Mouse (Mus musculus) kidney, adult 8-10 months (tissue): ENCODE results near the gene Cyp2j7.
"Not testable (repeated sequence)": the region's sequence is repeated elsewhere in the genome, so short reads cannot be mapped to it uniquely, and the experiment has no call there.

ENCODE experiments used
- DNase-seq, 2 experiments: peaks; one replicate each; pipeline ENCODE4 v3.0.0; 2022

The Cyp2j7 gene

GRCm38 (mm10) chr4:96236559-96236958, at the start of gene Cyp2j7:
Gene Cyp2j7 (minus strand): TSS chr4:96236659.
- no peak for DNase-seq

DNA sequence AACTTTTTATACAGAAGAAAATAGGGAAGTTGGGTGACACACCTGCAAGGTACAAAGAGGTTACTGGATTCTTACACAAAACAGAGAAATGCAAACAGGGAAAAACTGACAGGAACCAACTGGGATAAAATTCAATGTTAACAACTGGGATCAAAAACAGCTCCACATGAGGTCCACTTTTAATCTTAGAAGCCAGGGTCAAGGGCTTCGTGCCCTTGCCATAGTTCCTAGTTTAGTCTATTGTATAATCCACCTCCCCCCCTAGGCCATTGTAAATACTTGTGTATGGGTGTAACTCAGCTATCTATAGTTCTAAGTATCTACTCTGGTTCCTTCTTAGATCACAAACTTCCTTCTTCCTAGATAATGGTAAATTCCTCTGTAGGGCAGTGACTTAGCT, 40.4 kb upstream of the Cyp2j7 start:
- not testable (repeated sequence) for DNase-seq

DNA sequence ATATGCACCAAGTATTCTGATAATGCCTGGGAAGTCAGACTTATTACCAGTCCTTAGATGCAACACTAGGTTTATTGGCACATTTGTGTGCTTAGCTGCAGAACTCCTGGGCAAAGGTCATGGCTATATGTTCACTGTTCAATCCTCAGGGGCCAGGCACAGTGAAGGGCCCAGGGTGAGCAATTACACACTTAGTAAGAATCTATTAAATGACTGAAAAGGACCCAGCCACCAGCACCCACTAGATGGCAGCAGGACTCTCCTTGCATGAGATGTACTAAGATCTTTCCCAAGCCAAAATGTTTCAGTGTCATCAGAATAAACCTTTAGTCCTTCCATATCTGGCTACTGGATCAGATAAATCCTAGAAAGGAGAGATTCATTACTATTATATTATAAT, 37.4 kb upstream of the Cyp2j7 start:
- peak; percentile 54 to 78 for DNase-seq

GRCm38 (mm10) chr4:96196701-96197100, 39.8 kb downstream of the Cyp2j7 start:
- no peak for DNase-seq

- not testable (repeated sequence) for DNase-seq
These were observed 47.1 kb downstream of the Cyp2j7 start for GRCm38 (mm10) chr4:96189321-96189720.

DNA sequence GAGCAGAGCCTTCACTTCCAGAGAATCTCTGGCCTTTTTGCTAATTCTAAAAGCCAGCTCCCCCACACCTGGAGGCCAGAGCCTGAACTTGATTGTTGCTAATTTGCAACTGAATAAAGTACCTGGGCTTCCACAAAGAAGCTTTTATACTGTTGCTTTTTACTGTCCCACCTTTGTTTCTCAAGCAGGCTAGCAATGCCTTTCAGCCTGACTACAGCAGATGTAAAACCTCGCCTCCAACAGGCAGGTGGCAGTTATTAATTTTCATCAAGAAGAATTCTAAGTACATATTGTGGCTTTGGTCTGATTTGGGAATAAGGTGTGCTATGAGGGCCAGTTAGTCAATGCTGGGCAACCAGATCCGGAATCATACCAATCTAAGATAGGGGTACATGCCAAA, 47.8 kb downstream of the Cyp2j7 start:
- DNase-seq, result not testable (repeated sequence)

DNA sequence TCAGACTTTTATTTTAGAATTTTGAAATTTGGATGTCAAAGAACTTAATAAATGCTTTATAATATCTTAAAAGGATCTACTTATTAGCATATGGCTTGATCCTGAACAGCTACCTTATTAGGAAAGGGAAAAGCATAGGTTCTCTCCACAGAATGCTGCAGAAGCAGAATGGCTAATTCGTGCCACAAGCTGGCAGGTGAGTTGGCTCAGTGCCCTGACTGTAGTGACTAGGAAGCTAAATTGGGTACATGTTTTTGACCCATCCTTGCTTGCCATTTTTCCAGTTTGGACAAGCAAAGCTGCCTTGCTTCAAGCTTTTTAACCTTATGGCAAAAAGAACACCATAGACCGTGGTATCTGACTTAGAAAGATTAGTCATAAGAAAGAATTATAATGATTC, 48.3 kb downstream of the Cyp2j7 start:
- DNase-seq, result not testable (repeated sequence)

DNA sequence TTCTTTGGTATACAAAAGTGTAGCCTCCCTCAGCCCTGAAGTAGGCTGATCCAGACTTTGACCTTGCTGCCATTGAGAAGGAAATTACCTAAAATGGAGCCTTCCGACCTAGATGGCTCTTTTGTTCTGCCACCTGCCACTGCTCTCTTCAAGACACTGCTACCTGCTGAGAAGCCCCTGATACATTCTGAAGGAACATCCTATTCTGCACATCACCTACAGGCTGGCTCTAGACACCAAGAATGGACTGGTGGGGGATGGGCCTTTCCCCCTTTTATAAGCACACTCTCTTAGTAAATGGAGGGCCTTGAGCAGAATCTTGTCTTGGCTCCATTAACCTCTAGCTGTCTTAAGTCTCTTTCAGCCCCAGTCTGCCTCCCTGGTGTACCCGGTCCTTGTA, 51.7 kb downstream of the Cyp2j7 start:
- not testable (repeated sequence) for DNase-seq

- no peak for DNase-seq
These were observed 73.6 kb downstream of the Cyp2j7 start for GRCm38 (mm10) chr4:96162839-96163238.

DNA sequence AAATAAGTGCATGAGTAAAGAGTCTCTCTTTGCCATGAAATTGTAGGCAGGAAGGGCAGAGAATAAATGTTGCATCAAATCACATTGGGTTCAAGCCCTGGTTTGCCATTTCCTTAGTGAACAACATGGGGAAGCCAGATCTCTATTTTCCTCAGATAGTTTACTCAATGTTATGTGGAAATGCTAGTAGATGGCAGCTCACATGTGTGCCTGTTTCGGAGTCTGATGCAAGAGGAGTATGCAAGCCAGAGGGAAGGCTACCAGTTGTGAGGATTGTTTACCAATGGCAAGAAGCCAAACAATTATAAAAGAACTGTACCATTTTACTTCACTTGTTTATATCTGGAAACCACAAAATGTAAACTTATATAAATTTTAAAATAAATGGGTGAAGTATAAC, 74.9 kb downstream of the Cyp2j7 start:
- no peak for DNase-seq
